ENCODE assay signal across 10 mouse cellular contexts in genomic region chr6:8472125-8472524, GRCm38 (mm10).
"Had no signal": no experiment of that assay in that cellular context is flagged by ENCODE, and none has a peak within 500 bp of the region (broad histone marks: within the 10 kb centered on the region; RNA-seq: fewer than 3 reads in every experiment).

No protein-coding gene starts in this region.

- ATAC-seq: midbrain, embryonic 13.5 days had no signal

- H3K36me3 ChIP-seq: limb, embryonic 13.5 days; midbrain, embryonic 13.5 days; neural tube, embryonic 15.5 days had no signal

- H3K27ac ChIP-seq: limb, embryonic 13.5 days; liver, embryonic 14.5 days; midbrain, embryonic 13.5 days; neural tube, embryonic 15.5 days; stomach, postnatal 0 days had no signal

- H3K27me3 ChIP-seq: limb, embryonic 13.5 days; neural tube, embryonic 15.5 days had no signal

- H3K4me2 ChIP-seq: limb, embryonic 13.5 days; midbrain, embryonic 13.5 days; neural tube, embryonic 15.5 days had no signal

- H3K4me3 ChIP-seq: limb, embryonic 13.5 days; midbrain, embryonic 13.5 days; myocyte; neural tube, embryonic 15.5 days had no signal

- DNase-seq: kidney, postnatal 10 days; left cerebral cortex, postnatal 4 days; right cerebral cortex, adult 18-20 months; thymus, postnatal 4 days had no signal

- H3K9me3 ChIP-seq: limb, embryonic 13.5 days; midbrain, embryonic 13.5 days; neural tube, embryonic 15.5 days had no signal

- H3K9ac ChIP-seq: limb, embryonic 13.5 days; liver, embryonic 14.5 days; midbrain, embryonic 13.5 days; neural tube, embryonic 15.5 days had no signal
